Mouse (Mus musculus): ENCODE data around the gene Krt6a. TPM values are rescaled to one million over a fixed set of nuclear protein-coding genes. Genes with fewer than 3 reads are reported as not detected.
"Not testable (repeated sequence)": the region's sequence is repeated elsewhere in the genome, so short reads cannot be mapped to it uniquely, and the experiment has no call there.

Gene Krt6a
- not detected for total RNA-seq (2021)

GRCm38 (mm10) chr15:101694207-101694606, at the start of gene Krt6a:
Krt6a (minus strand) TSS chr15:101694307.
- DNase-seq: no peak
- intact Hi-C loops (cut with DNase I): no loop called here

- intact Hi-C loops (cut with DNase I): no loop called here
- DNase-seq: no peak
These were observed 48.6 kb upstream of the Krt6a start, which contains the start of gene Krt71 for GRCm38 (mm10) chr15:101742711-101743110. Krt71 (minus strand) TSS chr15:101743109.

- no peak for DNase-seq
These were observed 43.7 kb upstream of the Krt6a start for GRCm38 (mm10) chr15:101737786-101738185.

GRCm38 (mm10) chr15:101730653-101731052, 36.5 kb upstream of the Krt6a start:
- no peak for DNase-seq
- intact Hi-C loops (cut with DNase I): no loop called here

More at GRCm38 (mm10) chr15:101737786-101738185, 43.7 kb upstream of the Krt6a start:
- intact Hi-C loops (cut with DNase I): no loop called here

GRCm38 (mm10) chr15:101724686-101725085, 30.6 kb upstream of the Krt6a start:
- intact Hi-C loops (cut with DNase I): no loop called here
- DNase-seq: no peak

GRCm38 (mm10) chr15:101715831-101716230, 21.7 kb upstream of the Krt6a start:
- no peak for DNase-seq
- intact Hi-C loops (cut with DNase I): no loop called here

GRCm38 (mm10) chr15:101714356-101714755, 20.2 kb upstream of the Krt6a start:
- intact Hi-C loops (cut with DNase I): no loop called here
- DNase-seq: no peak

- intact Hi-C loops (cut with DNase I): no loop called here
These were observed 19.6 kb upstream of the Krt6a start for GRCm38 (mm10) chr15:101713731-101714130.

GRCm38 (mm10) chr15:101712720-101713119, 18.6 kb upstream of the Krt6a start, which contains the start of gene Krt5:
Krt5 (minus strand) TSS chr15:101712898.
- intact Hi-C loops (cut with DNase I): no loop called here
- no peak for DNase-seq

More at GRCm38 (mm10) chr15:101713731-101714130, 19.6 kb upstream of the Krt6a start:
- no peak for DNase-seq

- no peak for DNase-seq
- intact Hi-C loops (cut with DNase I): no loop called here
These were observed 14.6 kb upstream of the Krt6a start for GRCm38 (mm10) chr15:101708683-101709082.

- DNase-seq: no peak
- intact Hi-C loops (cut with DNase I): no loop called here
These were observed 13.3 kb upstream of the Krt6a start for GRCm38 (mm10) chr15:101707454-101707853.

- intact Hi-C loops (cut with DNase I): no loop called here
- no peak for DNase-seq
These were observed 10.0 kb upstream of the Krt6a start for GRCm38 (mm10) chr15:101704066-101704465.

- intact Hi-C loops (cut with DNase I): no loop called here
- DNase-seq: no peak
These were observed 8.3 kb upstream of the Krt6a start for GRCm38 (mm10) chr15:101702380-101702779.

- intact Hi-C loops (cut with DNase I): no loop called here
These were observed 5.8 kb upstream of the Krt6a start for GRCm38 (mm10) chr15:101699866-101700265.

GRCm38 (mm10) chr15:101699192-101699591, 5.1 kb upstream of the Krt6a start:
- intact Hi-C loops (cut with DNase I): no loop called here
- no peak for DNase-seq

More at GRCm38 (mm10) chr15:101699866-101700265, 5.8 kb upstream of the Krt6a start:
- DNase-seq: no peak

- no peak for DNase-seq
- intact Hi-C loops (cut with DNase I): no loop called here
These were observed 3.5 kb upstream of the Krt6a start for GRCm38 (mm10) chr15:101697326-101698188.

GRCm38 (mm10) chr15:101690460-101690859, 3.6 kb downstream of the Krt6a start:
- DNase-seq; intact Hi-C loops (cut with DNase I): not testable (repeated sequence)

- intact Hi-C loops (cut with DNase I): no loop called here
- no peak for DNase-seq
These were observed 5.9 kb downstream of the Krt6a start for GRCm38 (mm10) chr15:101688161-101688560.

- DNase-seq: no peak
- intact Hi-C loops (cut with DNase I): no loop called here
These were observed 13.9 kb downstream of the Krt6a start, which contains the start of gene Krt6b for GRCm38 (mm10) chr15:101680187-101680586. Krt6b (minus strand) TSS chr15:101680287.

GRCm38 (mm10) chr15:101675978-101676377, 18.1 kb downstream of the Krt6a start:
- no peak for DNase-seq
- intact Hi-C loops (cut with DNase I): no loop called here

- DNase-seq: no peak
- intact Hi-C loops (cut with DNase I): no loop called here
These were observed 41.3 kb downstream of the Krt6a start for GRCm38 (mm10) chr15:101652736-101653265.

GRCm38 (mm10) chr15:101647280-101647679, 46.8 kb downstream of the Krt6a start, which contains the start of gene Gm5478:
Gm5478 (minus strand) TSS chr15:101647380.
- intact Hi-C loops (cut with DNase I): no loop called here
- no peak for DNase-seq
